Comparison of ENCODE assay signal across 10 mouse cellular contexts in genomic region chr1:75558388-75559178, GRCm38 (mm10). TPM values are rescaled to one million over a fixed set of nuclear protein-coding genes. Genes with fewer than 3 reads are reported as not detected.
DNase-seq lines count a peak whose midpoint lies in the region; ATAC-seq and TF ChIP-seq lines count a peak whose summit lies in the region.
"Had no signal": no experiment of that assay in that cellular context is flagged by ENCODE, and none has a peak within 500 bp of the region (broad histone marks: within the 10 kb centered on the region; RNA-seq: fewer than 3 reads in every experiment).

No protein-coding gene starts in this region.

- ATAC-seq in forebrain, postnatal 0 days = no peak
- ATAC-seq in forebrain, embryonic 14.5 days = no peak
- ATAC-seq in heart, embryonic 16.5 days (replicated peaks; ENCODE audit: extremely low read depth, insufficient read depth, low FRiP score) = no peak
- 0 out of 2 replicates have a peak, but pooled peaks have one; percentile 0 for ATAC-seq in neural tube, embryonic 13.5 days (ENCODE audit: low read depth)

- H3K4me3 ChIP-seq in forebrain, postnatal 0 days (ENCODE audit: low read depth, low read length) = no peak overlapping the region
- H3K4me3 ChIP-seq in forebrain, embryonic 14.5 days (ENCODE audit: low read depth, low read length) = no peak overlapping the region
- H3K4me3 ChIP-seq in left cerebral cortex, adult 2 months = no peak overlapping the region
- H3K4me3 ChIP-seq in heart, embryonic 16.5 days (ENCODE audit: low read length) = no peak overlapping the region
- no peak overlapping the region for H3K4me3 ChIP-seq in neural tube, embryonic 13.5 days

- H3K4me2 ChIP-seq in forebrain, postnatal 0 days (ENCODE audit: low read depth) = 0 out of 2 replicates have a peak overlapping the region, but pooled peaks have one; percentile 34
- H3K4me2 ChIP-seq in forebrain, embryonic 14.5 days (ENCODE audit: low read length) = no peak overlapping the region
- H3K4me2 ChIP-seq in heart, embryonic 16.5 days (ENCODE audit: low read depth, low read length) = peak overlapping the region; percentile 60
- no peak overlapping the region for H3K4me2 ChIP-seq in neural tube, embryonic 13.5 days

- DNase-seq in forebrain, postnatal 0 days = no peak
- DNase-seq in forebrain, embryonic 14.5 days (ENCODE audit: low spot score) = no peak
- DNase-seq in left cerebral cortex, adult 2 months (ENCODE audit: extremely low spot score in 1 of 2, low spot score in 2 of 2) = no peak
- no peak for DNase-seq in left cerebral cortex, adult 9 months (ENCODE audit: low spot score in 2 of 2)
- DNase-seq in urinary bladder, postnatal 36 days (ENCODE audit: low spot score in 2 of 2) = no peak
- no peak for DNase-seq in liver

- intact Hi-C loops in left cerebral cortex, adult 2 months (cut with DNase I) = loop anchor here (2.0 kb wide), 1 partner anchor 80 kb away; the partner anchor contains the start of genes Chpf and Tmem198

- peaks cover 9% of the 10 kb centered on the region for H3K4me1 ChIP-seq in forebrain, postnatal 0 days (ENCODE audit: insufficient read depth)
- H3K4me1 ChIP-seq in forebrain, embryonic 14.5 days (ENCODE audit: control insufficient read depth, insufficient read depth, low read length) = peaks cover 13% of the 10 kb centered on the region
- peaks cover 34% of the 10 kb centered on the region for H3K4me1 ChIP-seq in heart, embryonic 16.5 days (ENCODE audit: control insufficient read depth, insufficient read depth, low read length)
- peaks cover 21% of the 10 kb centered on the region for H3K4me1 ChIP-seq in neural tube, embryonic 13.5 days (replicated peaks)

- WGBS in forebrain, postnatal 0 days = 88% methylated on average over 18 of the region's 18 CpGs
- WGBS in forebrain, embryonic 14.5 days = 91% methylated on average over 18 of the region's 18 CpGs
- WGBS in heart, embryonic 16.5 days = 75% methylated on average over 18 of the region's 18 CpGs
- 90% methylated on average over 18 of the region's 18 CpGs for WGBS in neural tube, embryonic 13.5 days

- peaks cover 43% of the 10 kb centered on the region for H3K36me3 ChIP-seq in forebrain, postnatal 0 days (ENCODE audit: insufficient read depth)
- peaks cover 37% of the 10 kb centered on the region for H3K36me3 ChIP-seq in forebrain, embryonic 14.5 days (ENCODE audit: control insufficient read depth, insufficient read depth, low read length)
- H3K36me3 ChIP-seq in heart, embryonic 16.5 days (ENCODE audit: control insufficient read depth, insufficient read depth) = peaks cover 17% of the 10 kb centered on the region
- H3K36me3 ChIP-seq in neural tube, embryonic 13.5 days = peaks cover 52% of the 10 kb centered on the region

- H3K27ac ChIP-seq in forebrain, postnatal 0 days (ENCODE audit: low read depth, low read length) = peak overlapping the region; percentile 79
- no peak overlapping the region for H3K27ac ChIP-seq in forebrain, embryonic 14.5 days (ENCODE audit: low read depth, low read length)
- peak overlapping the region; percentile 84 for H3K27ac ChIP-seq in left cerebral cortex, adult 2 months
- peak overlapping the region; percentile 95 for H3K27ac ChIP-seq in heart, embryonic 16.5 days (ENCODE audit: low read length)
- no peak overlapping the region for H3K27ac ChIP-seq in neural tube, embryonic 13.5 days (replicated peaks)

- H3K27me3 ChIP-seq in forebrain, postnatal 0 days (ENCODE audit: insufficient read depth, low read length) = no peaks in the 10 kb centered on the region
- no peaks in the 10 kb centered on the region for H3K27me3 ChIP-seq in forebrain, embryonic 14.5 days (replicated peaks; ENCODE audit: control insufficient read depth, insufficient read depth, low read length)
- H3K27me3 ChIP-seq in heart, embryonic 16.5 days (ENCODE audit: control insufficient read depth, insufficient read depth, low read length) = no peaks in the 10 kb centered on the region
- H3K27me3 ChIP-seq in neural tube, embryonic 13.5 days = no peaks in the 10 kb centered on the region

- peak overlapping the region; percentile 34; the same call in 1 of the 2 replicates for H3K9ac ChIP-seq in forebrain, postnatal 0 days
- H3K9ac ChIP-seq in forebrain, embryonic 14.5 days (ENCODE audit: low read length) = no peak overlapping the region
- H3K9ac ChIP-seq in heart, embryonic 16.5 days (ENCODE audit: low read length) = peak overlapping the region; percentile 66
- no peak overlapping the region for H3K9ac ChIP-seq in neural tube, embryonic 13.5 days

- no peak for TF ChIP-seq CTCF in forebrain, postnatal 0 days (IDR thresholded peaks at IDR 0.05; ENCODE audit: low read depth)
- no peak for TF ChIP-seq CTCF in left cerebral cortex, adult 2 months (IDR thresholded peaks at IDR 0.05)

- H3K9me3 ChIP-seq in forebrain, postnatal 0 days (ENCODE audit: low read length) = no peaks in the 10 kb centered on the region
- H3K9me3 ChIP-seq in forebrain, embryonic 14.5 days (replicated peaks; ENCODE audit: control insufficient read depth, low read length) = no peaks in the 10 kb centered on the region
- H3K9me3 ChIP-seq in heart, embryonic 16.5 days (replicated peaks; ENCODE audit: control insufficient read depth, low read length) = 0 out of 2 replicates have a peak, but pooled peaks cover 3% of the 10 kb centered on the region
- H3K9me3 ChIP-seq in neural tube, embryonic 13.5 days = 0 out of 2 replicates have a peak, but pooled peaks cover 9% of the 10 kb centered on the region

RNA-seq across cellular contexts. Expression of gene Slc4a3, which starts 12.5 kb away (rescaled TPM):
- total RNA-seq in forebrain, postnatal 0 days (2014; rRNA removed) = 101 and 120 TPM in 2 replicates
- polyA plus RNA-seq in forebrain, postnatal 0 days (2015; fragmentation: Nextera tagmentation; extraction: Ambion mirVana) = 56.0 and 73.0 TPM in 2 replicates
- 12.6 and 18.7 TPM in 2 replicates for polyA plus RNA-seq in forebrain, embryonic 14.5 days (2014; fragmentation: Nextera tagmentation; extraction: Ambion mirVana)
- 100 to 1,000 TPM; 180 to 185 TPM for total RNA-seq in left cerebral cortex, adult 2 months (2021)
- polyA plus RNA-seq in heart, embryonic 16.5 days (2015; fragmentation: Nextera tagmentation; extraction: Ambion mirVana) = 33.3 and 36.6 TPM in 2 replicates
- 36.9 and 39.3 TPM in 2 replicates for polyA plus RNA-seq in neural tube, embryonic 13.5 days (2015; fragmentation: Nextera tagmentation; extraction: Ambion mirVana)

RNA-seq across cellular contexts. Expression of gene Stk11ip, which starts 37.3 kb away (rescaled TPM):
- total RNA-seq in forebrain, postnatal 0 days (2014; rRNA removed) = 25.8 and 34.7 TPM in 2 replicates
- polyA plus RNA-seq in forebrain, postnatal 0 days (2015; fragmentation: Nextera tagmentation; extraction: Ambion mirVana) = 12.1 and 14.3 TPM in 2 replicates
- 8.7 and 10.7 TPM in 2 replicates for polyA plus RNA-seq in forebrain, embryonic 14.5 days (2014; fragmentation: Nextera tagmentation; extraction: Ambion mirVana)
- 10 to 100 TPM; 34.3 to 35.8 TPM for total RNA-seq in left cerebral cortex, adult 2 months (2021)
- 14.3 and 14.7 TPM in 2 replicates for polyA plus RNA-seq in heart, embryonic 16.5 days (2015; fragmentation: Nextera tagmentation; extraction: Ambion mirVana)
- 19.7 and 20.1 TPM in 2 replicates for polyA plus RNA-seq in neural tube, embryonic 13.5 days (2015; fragmentation: Nextera tagmentation; extraction: Ambion mirVana)

RNA-seq across cellular contexts. Expression of gene Inha, which starts 51.7 kb away (rescaled TPM):
- 24.5 and 26.6 TPM in 2 replicates for total RNA-seq in forebrain, postnatal 0 days (2014; rRNA removed)
- 19.6 and 24.8 TPM in 2 replicates for polyA plus RNA-seq in forebrain, postnatal 0 days (2015; fragmentation: Nextera tagmentation; extraction: Ambion mirVana)
- 4.9 and 6.3 TPM in 2 replicates for polyA plus RNA-seq in forebrain, embryonic 14.5 days (2014; fragmentation: Nextera tagmentation; extraction: Ambion mirVana)
- total RNA-seq in left cerebral cortex, adult 2 months (2021) = 10 to 100 TPM; 24.8 to 30.1 TPM
- 4.1 and 5.5 TPM in 2 replicates for polyA plus RNA-seq in heart, embryonic 16.5 days (2015; fragmentation: Nextera tagmentation; extraction: Ambion mirVana)
- 13.3 and 13.7 TPM in 2 replicates for polyA plus RNA-seq in neural tube, embryonic 13.5 days (2015; fragmentation: Nextera tagmentation; extraction: Ambion mirVana)
- total RNA-seq: common myeloid progenitor, adult 5-6 weeks had no signal
- polyA plus RNA-seq: activated CD4-positive, CD25-positive, alpha-beta regulatory T cell, adult 4 months had no signal

RNA-seq across cellular contexts. Expression of gene Obsl1, which starts 52.3 kb away (rescaled TPM):
- 28.4 and 43.7 TPM in 2 replicates for total RNA-seq in forebrain, postnatal 0 days (2014; rRNA removed)
- 18.7 and 22.9 TPM in 2 replicates for polyA plus RNA-seq in forebrain, postnatal 0 days (2015; fragmentation: Nextera tagmentation; extraction: Ambion mirVana)
- polyA plus RNA-seq in forebrain, embryonic 14.5 days (2014; fragmentation: Nextera tagmentation; extraction: Ambion mirVana) = 17.0 and 17.7 TPM in 2 replicates
- total RNA-seq in left cerebral cortex, adult 2 months (2021) = 10 to 100 TPM; 29.3 to 29.8 TPM
- polyA plus RNA-seq in heart, embryonic 16.5 days (2015; fragmentation: Nextera tagmentation; extraction: Ambion mirVana) = 83.9 and 94.2 TPM in 2 replicates
- polyA plus RNA-seq in neural tube, embryonic 13.5 days (2015; fragmentation: Nextera tagmentation; extraction: Ambion mirVana) = 28.1 and 30.1 TPM in 2 replicates
- polyA plus RNA-seq: activated CD4-positive, CD25-positive, alpha-beta regulatory T cell, adult 4 months had no signal

Comparison
In these comparisons a context has a peak if more than half of its experiments do, and no peak if none do; other contexts are left out.
1. H3K27ac ChIP-seq: peak in forebrain, postnatal 0 days (single experiment), left cerebral cortex, adult 2 months (single experiment) and heart, embryonic 16.5 days (single experiment); none in forebrain, embryonic 14.5 days (single experiment) and neural tube, embryonic 13.5 days (single experiment).
2. H3K4me2 ChIP-seq: peak in forebrain, postnatal 0 days (single experiment) and heart, embryonic 16.5 days (single experiment); none in forebrain, embryonic 14.5 days (single experiment) and neural tube, embryonic 13.5 days (single experiment).
3. H3K9ac ChIP-seq: peak in forebrain, postnatal 0 days (single experiment) and heart, embryonic 16.5 days (single experiment); none in forebrain, embryonic 14.5 days (single experiment) and neural tube, embryonic 13.5 days (single experiment).